Mouse (Mus musculus): Measurements from ENCODE around the gene Tll2.

The Tll2 gene

DNA sequence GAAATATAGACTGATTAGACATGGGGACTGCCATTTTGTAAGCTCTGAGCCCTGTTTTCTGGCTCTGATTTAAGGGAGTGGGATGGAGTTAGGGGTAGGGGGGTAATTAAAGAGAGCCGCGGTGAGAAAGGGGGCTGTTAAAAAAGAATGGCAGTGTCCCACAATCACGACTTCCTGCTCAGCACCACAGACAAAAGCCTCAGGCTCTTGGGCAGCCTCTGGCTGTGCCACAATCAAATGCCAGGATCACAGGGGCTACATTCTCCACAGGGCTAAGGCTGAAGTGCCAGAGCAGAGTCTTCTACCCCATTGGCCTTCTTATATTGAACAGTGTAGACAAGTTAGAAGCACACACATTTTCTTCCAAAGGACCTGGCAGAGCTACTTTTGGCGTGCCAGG is 118.7 kb downstream of the Tll2 start:
- no peak for DNase-seq (ENCODE audit: low read depth)

DNA sequence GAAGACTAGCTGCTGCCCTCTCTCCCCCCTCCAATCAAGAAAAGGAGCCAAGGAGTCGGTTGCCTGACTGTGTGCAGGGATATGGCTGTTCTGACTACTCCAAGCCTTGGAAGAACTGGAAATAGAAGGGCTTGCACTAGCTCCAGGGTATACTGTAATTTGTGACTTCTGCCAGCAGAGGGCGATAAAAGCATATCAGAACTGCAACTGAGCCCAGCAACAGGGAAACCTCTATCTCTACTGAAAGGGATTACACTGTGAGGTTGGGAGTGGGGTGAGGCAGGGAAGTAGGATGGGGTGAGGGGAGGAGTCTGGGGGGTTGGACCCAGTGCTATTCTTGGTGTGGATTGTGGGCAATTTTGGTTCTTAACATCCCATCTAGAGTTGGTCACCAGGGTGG is 119.9 kb downstream of the Tll2 start:
- DNase-seq (ENCODE audit: low read depth) = no peak

DNA sequence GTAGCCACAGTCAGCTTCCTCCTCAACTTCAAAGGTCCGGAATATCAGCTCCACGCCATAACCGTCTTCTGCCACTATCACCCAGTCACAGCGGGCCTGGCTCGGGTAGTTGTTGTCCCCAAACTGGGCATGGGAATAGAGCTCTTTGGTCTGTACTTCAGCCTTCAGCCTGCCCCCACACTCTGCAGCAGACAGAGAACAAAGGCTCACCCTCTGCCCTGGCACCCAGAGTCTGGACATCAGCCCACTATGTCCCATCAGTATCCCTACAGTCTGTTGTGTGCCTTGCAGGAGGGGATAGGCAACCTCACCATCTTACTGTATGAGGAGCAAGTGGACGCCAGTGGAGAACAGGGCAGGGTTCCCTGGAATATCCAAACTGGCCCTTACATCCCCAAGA is 120.3 kb downstream of the Tll2 start:
- no peak for DNase-seq (ENCODE audit: low read depth)

DNA sequence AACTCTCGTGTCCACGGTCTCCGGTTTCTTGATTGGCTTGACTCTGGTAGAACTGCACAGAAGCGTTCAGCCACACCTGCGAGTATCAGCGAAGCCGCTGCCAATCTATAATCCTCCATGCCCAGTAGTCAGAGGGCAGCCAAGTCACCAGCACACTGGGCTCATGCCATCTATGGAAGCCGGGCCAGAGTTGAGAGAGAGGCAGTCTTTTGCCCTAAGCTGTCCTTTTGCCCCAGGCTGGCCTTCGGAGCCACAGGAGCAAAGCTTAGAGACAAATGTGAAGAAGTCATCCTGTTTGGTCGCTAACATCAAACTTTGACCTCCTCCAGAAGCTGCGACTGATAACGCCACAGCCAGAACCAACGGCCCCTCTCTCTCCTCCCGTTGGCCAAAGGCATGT is 123.0 kb downstream of the Tll2 start:
- DNase-seq (ENCODE audit: low read depth) = no peak

DNA sequence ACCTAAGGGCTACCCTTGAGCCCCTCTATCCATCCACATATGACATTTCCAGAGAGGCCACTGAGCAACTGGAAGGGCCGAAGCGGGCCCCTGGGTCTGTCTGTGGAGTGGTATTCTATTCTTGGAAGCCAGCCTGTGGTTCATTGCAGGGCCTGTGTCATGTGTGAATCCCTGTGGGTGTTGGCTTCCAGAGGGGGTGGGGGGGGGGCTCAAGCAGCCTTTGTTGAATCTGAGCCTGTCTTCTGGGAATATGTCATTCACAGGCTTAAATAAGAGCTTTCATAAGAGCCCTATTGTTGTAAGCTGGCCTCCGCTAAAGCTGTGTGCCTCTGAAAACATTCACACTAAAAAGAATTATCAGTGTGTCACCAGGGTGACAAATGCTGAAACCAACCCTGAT is 125.0 kb downstream of the Tll2 start:
- DNase-seq (ENCODE audit: low read depth) = no peak

DNA sequence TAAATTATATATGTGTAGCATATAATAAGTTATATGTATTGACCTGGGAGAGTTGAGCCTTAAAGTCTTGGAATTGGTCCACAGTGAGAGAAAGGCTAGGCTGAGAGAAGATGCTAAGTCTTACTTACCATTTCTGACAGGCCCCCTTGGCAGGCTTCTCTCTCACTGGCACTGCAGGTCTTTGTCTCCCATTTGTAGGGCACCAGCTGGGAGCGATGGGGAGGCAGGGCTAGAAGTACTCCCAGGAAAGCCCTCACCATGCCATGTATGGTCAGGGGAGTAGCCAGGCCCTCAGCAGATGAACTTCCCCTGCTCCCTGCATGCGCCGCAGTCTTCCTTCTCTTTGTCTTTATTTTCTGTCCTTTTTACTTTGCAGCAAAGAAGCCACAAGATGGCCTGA is 129.7 kb downstream of the Tll2 start, which contains the start of gene Opalin:
Gene Opalin (minus strand): TSS at position 208 of the 400 bp plus-strand sequence.
- no peak for DNase-seq (ENCODE audit: low read depth)

DNA sequence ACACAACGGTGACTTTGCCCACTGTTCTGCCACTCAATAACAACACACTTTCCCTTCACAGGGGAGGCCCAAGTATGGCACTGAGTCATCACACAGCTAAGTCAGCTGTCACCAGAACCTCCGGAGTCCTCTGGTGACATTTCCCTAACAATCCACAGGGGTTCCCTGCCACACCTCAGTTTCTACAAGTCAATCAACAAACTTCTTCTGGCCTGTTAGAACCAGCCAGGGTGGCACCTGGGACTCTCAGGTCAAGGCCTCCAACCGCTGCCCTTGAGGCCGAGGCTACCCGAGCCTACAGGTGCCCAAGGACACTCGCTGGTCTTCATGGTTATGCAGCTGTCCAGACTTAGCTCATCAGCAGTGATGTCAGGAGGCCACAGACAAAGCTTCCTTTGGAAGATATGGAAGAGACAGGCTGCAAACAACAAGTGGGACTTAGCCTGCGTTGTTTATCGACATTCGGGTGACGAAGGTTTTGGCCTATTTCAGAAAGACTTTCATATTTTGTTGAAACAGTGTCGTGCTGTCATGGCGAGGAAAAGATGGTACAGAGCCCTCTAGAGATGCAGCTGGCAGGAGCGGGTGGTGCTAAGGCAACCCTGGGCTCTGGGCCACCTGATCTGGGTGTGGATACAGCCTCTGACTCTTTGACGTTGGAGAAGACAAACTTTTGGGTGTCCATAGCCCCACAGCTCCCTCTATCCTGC is 132.7 kb downstream of the Tll2 start:
- no peak for DNase-seq (ENCODE audit: low read depth)

DNA sequence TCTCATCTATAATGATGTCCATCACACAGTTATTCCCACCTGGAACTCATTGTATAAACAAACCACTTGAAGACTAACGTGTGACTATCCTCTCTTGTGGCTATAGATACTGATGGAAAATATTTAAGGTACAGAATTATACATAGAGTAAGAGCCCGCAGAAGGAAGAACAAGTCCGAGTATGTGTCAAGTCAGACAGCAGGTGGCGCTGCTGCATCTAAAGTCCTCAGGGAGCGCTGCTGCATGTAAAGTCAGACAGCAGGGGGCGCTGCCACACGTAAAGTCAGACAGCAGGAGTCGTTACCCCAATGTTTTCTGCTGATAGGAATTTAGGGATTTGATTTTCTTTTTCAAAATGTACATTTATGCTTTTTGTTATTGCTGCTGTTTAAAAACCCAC is 135.1 kb downstream of the Tll2 start:
- DNase-seq (ENCODE audit: low read depth) = peak; percentile 52

DNA sequence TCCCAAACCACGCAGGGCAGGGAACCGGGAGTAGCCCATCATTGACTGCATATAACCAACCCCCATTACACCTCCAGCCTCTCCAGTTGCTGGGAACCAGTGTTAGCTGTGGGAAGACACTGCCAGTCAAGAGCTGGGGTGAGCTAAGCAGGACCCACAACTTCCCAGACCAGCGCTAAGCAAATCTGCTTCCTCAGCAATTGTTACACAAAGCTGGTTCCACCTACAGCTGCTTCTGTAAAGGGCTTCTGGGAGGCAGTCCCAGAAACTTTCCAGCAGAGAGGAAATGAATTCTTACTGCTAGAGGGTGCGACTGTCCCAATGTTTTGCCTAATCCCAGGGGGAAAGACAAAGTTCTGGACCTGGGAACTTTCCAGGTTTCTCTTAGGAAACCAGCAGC is 151.9 kb downstream of the Tll2 start:
- no peak for DNase-seq (ENCODE audit: low read depth)

DNA sequence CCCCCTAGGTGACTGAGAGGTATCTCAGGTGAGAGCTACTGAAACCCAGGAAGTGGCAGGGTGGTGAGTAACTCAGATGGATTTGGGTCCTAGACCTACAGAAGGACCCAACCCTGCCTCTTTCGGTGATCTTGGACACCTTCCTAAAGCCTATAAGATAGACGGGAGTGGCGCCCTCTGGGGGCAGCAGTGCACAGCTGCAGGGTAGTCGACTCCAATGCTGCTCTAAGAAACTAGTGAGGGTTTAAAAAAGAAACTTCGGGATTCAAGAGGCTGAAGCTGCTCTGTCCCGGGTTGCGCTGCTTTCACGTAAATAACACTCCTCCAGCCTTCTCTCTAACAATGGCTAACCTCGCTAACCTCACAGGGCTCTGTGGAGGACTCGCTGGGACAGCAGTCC is 153.1 kb downstream of the Tll2 start:
- no peak for DNase-seq (ENCODE audit: low read depth)

DNA sequence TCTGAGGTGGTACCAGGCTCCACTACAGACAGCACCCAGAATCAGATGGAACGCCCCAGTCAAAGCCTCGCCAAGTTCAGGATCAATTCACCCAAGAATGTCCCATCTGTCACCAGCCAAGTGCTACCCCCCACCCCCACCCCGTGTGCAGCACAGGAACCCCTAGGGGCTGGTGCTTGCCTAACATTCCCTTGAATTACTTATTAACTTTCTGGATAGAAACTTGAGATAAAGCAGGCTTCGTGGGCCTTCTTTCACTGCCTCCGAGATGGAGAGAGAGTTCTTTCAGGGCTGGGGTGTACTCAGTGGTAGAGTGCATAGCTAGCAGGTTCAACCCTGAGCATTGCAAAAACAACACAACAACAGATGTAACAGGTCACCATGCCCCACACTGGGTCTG is 154.4 kb downstream of the Tll2 start:
- DNase-seq (ENCODE audit: low read depth) = no peak

DNA sequence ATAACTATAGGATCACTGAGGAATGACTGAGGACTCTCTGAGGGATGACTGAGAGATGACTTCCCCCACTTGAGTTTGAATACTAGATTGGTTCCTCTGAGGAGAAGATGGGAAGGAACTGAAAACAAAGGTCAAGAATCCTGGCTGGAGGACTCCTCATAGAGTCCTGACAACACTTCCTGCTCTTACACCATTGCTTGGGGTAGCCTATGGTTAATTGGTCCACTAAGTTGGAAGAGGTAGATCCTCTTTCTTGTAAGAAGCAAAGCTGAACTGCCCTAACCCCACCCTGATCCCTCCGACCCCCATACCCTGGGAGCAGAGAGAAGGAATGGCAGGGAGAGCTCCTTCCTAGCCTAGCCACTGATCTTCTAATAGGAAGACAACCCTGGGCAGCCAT is 154.9 kb downstream of the Tll2 start:
- DNase-seq (ENCODE audit: low read depth) = no peak

DNA sequence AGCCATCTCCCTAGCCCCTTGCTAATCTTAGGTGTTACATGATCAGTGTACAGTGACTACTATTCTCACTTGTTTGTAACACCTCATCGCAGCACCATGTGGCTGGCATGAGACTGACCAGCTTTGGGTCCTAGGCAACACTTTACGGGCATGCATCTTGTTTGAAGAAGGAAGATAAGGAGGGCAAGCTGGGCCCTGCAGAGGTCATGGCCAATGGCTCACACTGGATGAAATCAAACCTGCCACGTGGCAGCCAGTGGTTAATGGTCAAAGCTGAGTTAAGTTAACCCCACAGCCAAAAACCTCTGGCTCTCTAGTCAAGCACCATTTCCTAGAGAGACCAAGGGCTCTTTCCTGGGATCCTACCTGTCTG is 158.5 kb downstream of the Tll2 start:
- no peak for DNase-seq (ENCODE audit: low read depth)

DNA sequence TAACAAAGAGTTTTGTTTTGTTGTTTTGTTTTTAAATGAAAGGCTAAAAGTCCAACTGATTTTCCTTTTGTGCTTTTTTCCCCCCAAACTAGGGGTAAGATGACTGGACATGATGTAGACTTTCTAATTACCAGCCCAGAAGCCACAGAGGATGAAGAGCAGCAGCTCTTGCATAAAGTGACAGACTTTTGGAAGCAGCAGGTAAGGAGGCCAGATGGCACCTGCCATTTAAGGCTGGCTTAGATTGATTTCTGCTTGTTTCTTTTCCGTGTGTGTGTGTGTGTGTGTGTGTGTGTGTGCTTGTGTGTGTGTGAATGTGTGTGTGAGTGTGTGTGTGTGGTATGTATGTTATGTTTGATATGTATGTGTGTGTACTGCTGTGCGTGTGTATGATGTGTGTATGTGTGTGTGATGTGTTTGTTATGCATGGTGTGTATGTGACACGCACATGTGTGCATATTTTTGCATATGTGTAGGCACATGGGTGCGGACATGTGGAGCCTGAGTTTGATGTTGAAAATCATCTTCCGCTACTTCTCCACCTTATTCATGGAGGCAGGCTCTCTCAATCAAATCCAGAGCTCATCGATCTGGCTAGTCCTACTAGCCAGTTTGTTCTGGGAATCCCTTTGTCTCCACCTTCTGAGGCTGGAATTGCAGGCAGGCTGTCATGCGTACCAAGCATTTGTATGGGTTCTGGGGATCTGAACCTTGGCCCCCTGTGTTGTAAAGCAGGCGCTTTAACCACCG is 159.0 kb downstream of the Tll2 start:
- no peak for DNase-seq (ENCODE audit: low read depth)

DNA sequence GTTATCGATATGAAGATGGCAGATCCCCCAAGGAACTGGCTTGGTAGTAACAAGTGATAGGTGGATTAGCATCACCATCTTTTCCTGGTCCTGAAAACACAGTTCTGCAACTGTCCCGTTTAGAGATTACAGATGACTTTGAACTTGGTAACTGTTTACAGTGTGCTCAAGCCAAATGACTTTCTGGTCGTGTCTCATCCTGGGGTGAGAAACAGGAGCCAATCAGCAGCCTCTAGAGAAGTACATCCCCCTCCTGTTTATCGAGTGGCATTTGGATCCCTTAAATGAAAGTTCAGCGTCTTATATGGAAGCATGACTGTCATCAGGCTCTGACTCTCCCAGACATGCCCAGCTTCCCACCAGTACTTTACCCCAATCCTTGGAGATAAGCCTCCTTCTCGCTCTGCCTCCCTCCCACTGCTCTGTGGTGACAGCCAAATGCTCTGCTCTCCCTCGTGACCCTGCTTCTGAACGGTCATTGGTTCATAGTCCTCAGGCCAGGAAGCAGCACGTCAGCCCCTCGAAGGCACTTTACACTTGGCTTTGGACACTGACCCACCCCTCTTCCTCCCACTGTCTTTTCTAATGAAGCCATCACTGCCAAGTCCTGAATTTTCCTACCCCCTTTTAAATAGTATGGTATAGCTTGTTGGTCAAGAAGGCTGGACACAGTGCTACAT is 161.4 kb downstream of the Tll2 start:
- no peak for DNase-seq (ENCODE audit: low read depth)

DNA sequence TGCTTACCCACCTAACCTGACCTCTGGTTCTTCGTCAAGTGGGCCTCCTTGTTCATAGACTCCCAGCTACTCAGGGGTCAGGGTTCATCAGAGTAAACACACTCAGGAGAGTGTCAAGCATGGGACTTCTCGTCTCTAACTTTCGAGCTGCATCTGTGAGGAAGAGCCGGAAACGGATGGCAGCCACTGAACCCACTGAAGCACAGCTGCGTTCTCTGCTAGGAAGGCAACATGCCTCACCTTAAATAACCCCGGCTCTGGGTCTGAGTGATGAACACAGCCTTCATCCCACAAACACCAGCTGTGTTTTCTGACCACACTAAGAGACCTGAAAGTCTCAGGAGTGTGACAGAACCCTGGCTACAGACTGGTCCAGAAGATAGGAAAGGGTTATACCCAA is 167.5 kb downstream of the Tll2 start:
- DNase-seq (ENCODE audit: low read depth) = no peak

DNA sequence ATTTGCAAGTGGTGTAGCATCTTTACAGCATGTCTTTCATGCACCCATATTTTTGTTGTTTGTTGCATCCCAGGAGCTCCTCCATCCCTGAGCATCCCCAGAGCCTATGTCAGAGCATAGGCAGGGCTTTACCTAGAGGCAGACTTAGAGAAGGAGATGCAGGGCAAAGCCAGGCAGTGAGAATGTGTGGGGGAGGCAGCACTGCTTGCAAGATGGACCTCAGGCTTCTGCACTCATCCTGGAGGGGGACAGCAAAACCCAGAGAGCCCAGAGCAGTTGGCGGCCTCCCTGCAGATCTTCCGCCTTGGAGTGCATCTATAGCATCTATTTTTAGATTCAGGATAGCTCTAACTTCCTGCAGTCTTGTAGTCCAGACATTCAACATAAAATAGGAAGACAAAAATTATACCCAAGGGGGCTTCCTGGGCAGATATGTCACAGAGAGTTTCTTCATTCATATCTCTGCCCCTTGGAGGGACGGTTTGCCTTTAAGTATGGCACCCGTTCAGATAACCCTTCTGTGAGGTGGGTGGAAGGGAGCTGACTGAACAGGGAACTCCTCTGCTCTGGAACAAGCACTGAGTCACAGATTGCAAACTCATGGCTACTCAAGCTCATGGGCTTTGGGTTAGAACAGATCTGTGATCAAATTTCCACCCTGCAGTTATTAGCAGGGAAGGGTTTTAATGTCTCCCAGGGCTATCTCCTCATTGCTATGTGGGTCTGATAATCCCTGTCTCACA is 170.7 kb downstream of the Tll2 start:
- no peak for DNase-seq (ENCODE audit: low read depth)
